Mouse (Mus musculus) neutrophil, adult 65 days (primary cell): Measurements from ENCODE around the gene Efhd1. TPM values are rescaled to one million over a fixed set of nuclear protein-coding genes. Genes with fewer than 3 reads are reported as not detected.

ENCODE experiments used
- total RNA-seq: library from RNA; stranded (reverse); gene quantifications from 2 replicates; pipeline ENCODE4 v1.2.4, GENCODE M21; 2023

Efhd1 gene
- 0.25 and 0.36 TPM in 2 replicates for total RNA-seq

GRCm38 (mm10) chr1:87264134-87265006 lies at the start of gene Efhd1:
TSS of gene Efhd1 (plus strand) at chr1:87264363.

GRCm38 (mm10) chr1:87326742-87327163 lies 62.6 kb downstream of the Efhd1 start, which contains the start of gene Gigyf2:
TSS of gene Gigyf2 (plus strand) at chr1:87326998.

Other genes with a start within 250 kb of the Efhd1 start
- not detected in 2 replicates for gene Alppl2, start 174.4 kb upstream of the Efhd1 start, total RNA-seq
- gene Alpi, start 162.8 kb upstream of the Efhd1 start, total RNA-seq, result not detected in 2 replicates
- gene Akp3, start 139.4 kb upstream of the Efhd1 start, total RNA-seq, result not detected in 2 replicates
- gene Ecel1, start 107.8 kb upstream of the Efhd1 start, total RNA-seq, result not detected in 2 replicates
- not detected in 2 replicates for gene Prss56, start 81.0 kb upstream of the Efhd1 start, total RNA-seq
- not detected in 2 replicates for gene Chrnd, start 73.8 kb upstream of the Efhd1 start, total RNA-seq
- not detected in 2 replicates for gene Chrng, start 59.7 kb upstream of the Efhd1 start, total RNA-seq
- 86.9 and 97.3 TPM in 2 replicates for gene Eif4e2, start 50.4 kb upstream of the Efhd1 start, total RNA-seq
- gene Gigyf2, start 62.6 kb downstream of the Efhd1 start, total RNA-seq, result 47.1 and 87.2 TPM in 2 replicates
- not detected in 2 replicates for gene Kcnj13, start 130.4 kb downstream of the Efhd1 start, total RNA-seq
- not detected in 2 replicates for gene Snorc, start 205.9 kb downstream of the Efhd1 start, total RNA-seq
- not detected in 2 replicates for gene Neu2, start 245.5 kb downstream of the Efhd1 start, total RNA-seq